Mouse (Mus musculus) MEL (cell line): Measurements from ENCODE around the gene Iqsec1. TPM values are rescaled to one million over a fixed set of nuclear protein-coding genes. Genes with fewer than 3 reads are reported as not detected.
A peak's percentile ranks its signal among the peaks of the same experiment; 100 is the strongest.

Experiments
- DNase-seq: peaks from one replicate; pipeline ENCODE4 v3.0.0; 2011; ENCODE audit warnings: low read depth, low spot score
- H3K27ac ChIP-seq: 2 replicates; pipeline ENCODE4 v1.5.1; 2012; ENCODE audit warnings: low read depth, mild to moderate bottlenecking, control low read depth, low read length, moderate library complexity; ENCODE audit not compliant: control insufficient read depth
- H3K27me3 ChIP-seq, 2 experiments: fragments of 150-350 bp in 1 of 2; sonication (generic) in 1 of 2; 2 replicates each; pipeline ENCODE4 v1.6.1; 2012; ENCODE audit warnings: low read length in 2 of 2, mild to moderate bottlenecking in 2 of 2, improper control_type of control experiment in 1 of 2, moderate library complexity in 1 of 2; ENCODE audit not compliant: insufficient read depth in 2 of 2, control insufficient read depth in 1 of 2
- H3K36me3 ChIP-seq, 2 experiments: 2 replicates each; pipeline ENCODE4 v1.6.1; 2012 to 2014; ENCODE audit warnings: low read length in 2 of 2, improper control_type of control experiment in 1 of 2, inconsistent platforms in 1 of 2, mild to moderate bottlenecking in 1 of 2; ENCODE audit not compliant: insufficient read depth in 2 of 2, control insufficient read depth in 1 of 2
- H3K4me1 ChIP-seq, 2 experiments: fragments of 150-350 bp in 1 of 2; sonication (generic) in 1 of 2; 2 replicates each; pipeline ENCODE4 v1.6.1; 2012; ENCODE audit warnings: low read length in 2 of 2, improper control_type of control experiment in 1 of 2, mild to moderate bottlenecking in 1 of 2; ENCODE audit not compliant: insufficient read depth in 2 of 2, control insufficient read depth in 1 of 2
- H3K4me3 ChIP-seq, 2 experiments: fragments of 150-350 bp in 1 of 2; sonication (generic) in 1 of 2; 2 replicates each; pipeline ENCODE4 v1.5.1; 2012; ENCODE audit warnings: low read depth in 2 of 2, low read length in 2 of 2, mild to moderate bottlenecking in 2 of 2, moderate library complexity in 2 of 2, control low read depth in 1 of 2, improper control_type of control experiment in 1 of 2; ENCODE audit not compliant: control insufficient read depth in 1 of 2, insufficient read depth in 1 of 2
- H3K79me2 ChIP-seq: 2 replicates; pipeline ENCODE4 v1.6.1; 2012; ENCODE audit warnings: mild to moderate bottlenecking, low read length, moderate library complexity; ENCODE audit not compliant: control insufficient read depth, poor library complexity, insufficient read depth
- H3K9ac ChIP-seq: 2 replicates; pipeline ENCODE4 v1.6.1; 2012; ENCODE audit warnings: low read depth, mild to moderate bottlenecking, control low read depth, low read length, moderate library complexity; ENCODE audit not compliant: control insufficient read depth, poor library complexity, severe bottlenecking
- H3K9me3 ChIP-seq: fragments of 150-350 bp; sonication (generic); replicated peaks from 2 replicates; pipeline ENCODE4 v1.6.1; 2012; ENCODE audit warnings: mild to moderate bottlenecking, low read length, improper control_type of control experiment, moderate library complexity; ENCODE audit not compliant: insufficient read depth
- BHLHE40 ChIP-seq: IDR thresholded peaks from 2 replicates; pipeline ENCODE4 v1.6.1; 2012; ENCODE audit warnings: low read depth, mild to moderate bottlenecking, inconsistent platforms, low read length, improper control_type of control experiment, borderline replicate concordance
- CHD1 ChIP-seq: IDR thresholded peaks from 2 replicates; pipeline ENCODE4 v1.6.1; 2012; ENCODE audit warnings: low read depth, mild to moderate bottlenecking, inconsistent platforms, low read length, improper control_type of control experiment
- CHD2 ChIP-seq: IDR thresholded peaks from 2 replicates; pipeline ENCODE4 v1.6.1; 2011; ENCODE audit warnings: low read length, improper control_type of control experiment
- ELF1 ChIP-seq: IDR thresholded peaks from 2 replicates; pipeline ENCODE4 v1.6.1; 2014; ENCODE audit warnings: low read depth, mild to moderate bottlenecking, inconsistent platforms, low read length, improper control_type of control experiment, moderate library complexity
- HCFC1 ChIP-seq: IDR thresholded peaks from 2 replicates; pipeline ENCODE4 v1.6.1; 2012; ENCODE audit warnings: low read depth, mild to moderate bottlenecking, inconsistent platforms, low read length, improper control_type of control experiment, moderate library complexity
- JUND ChIP-seq: IDR thresholded peaks from 2 replicates; pipeline ENCODE4 v1.6.1; 2011; ENCODE audit warnings: low read depth, mild to moderate bottlenecking, improper control_type of control experiment, low read length
- KAT2A ChIP-seq: conservative IDR thresholded peaks from 2 replicates; pipeline ENCODE4 v1.6.1; 2012; ENCODE audit warnings: low read depth, low read length, improper control_type of control experiment, inconsistent platforms
- MAFK ChIP-seq: IDR thresholded peaks from 2 replicates; pipeline ENCODE4 v1.6.1; 2011; ENCODE audit warnings: low read depth, mild to moderate bottlenecking, low read length, improper control_type of control experiment, borderline replicate concordance
- MAX ChIP-seq: IDR thresholded peaks from 2 replicates; pipeline ENCODE4 v1.6.1; 2011; ENCODE audit warnings: low read length, improper control_type of control experiment
- MAZ ChIP-seq: IDR thresholded peaks from 2 replicates; pipeline ENCODE4 v1.6.1; 2012; ENCODE audit warnings: low read depth, mild to moderate bottlenecking, inconsistent platforms, low read length, improper control_type of control experiment
- MEF2A ChIP-seq: IDR thresholded peaks from 2 replicates; pipeline ENCODE4 v1.6.1; 2014; ENCODE audit warnings: low read depth, mild to moderate bottlenecking, inconsistent platforms, low read length, improper control_type of control experiment; ENCODE audit not compliant: poor library complexity, insufficient replicate concordance, severe bottlenecking; ENCODE audit errors: extremely low read depth
- MXI1 ChIP-seq: IDR thresholded peaks from 2 replicates; pipeline ENCODE4 v1.6.1; 2011; ENCODE audit warnings: mild to moderate bottlenecking, low read depth, low read length, improper control_type of control experiment
- MYB ChIP-seq: IDR thresholded peaks from 2 replicates; pipeline ENCODE4 v1.6.1; 2011; ENCODE audit warnings: mild to moderate bottlenecking, low read depth, low read length, improper control_type of control experiment
- NRF1 ChIP-seq: IDR thresholded peaks from 2 replicates; pipeline ENCODE4 v1.6.1; 2014; ENCODE audit warnings: low read depth, mild to moderate bottlenecking, inconsistent platforms, low read length, improper control_type of control experiment, moderate library complexity; ENCODE audit not compliant: poor library complexity, insufficient read depth, severe bottlenecking
- POLR2AphosphoS2 ChIP-seq: IDR thresholded peaks from 2 replicates; pipeline ENCODE4 v1.6.1; 2011; ENCODE audit warnings: low read length, improper control_type of control experiment
- POLR2AphosphoS5 ChIP-seq: IDR thresholded peaks from 2 replicates; pipeline ENCODE4 v1.6.1; 2012; ENCODE audit warnings: low read depth, borderline replicate concordance, mild to moderate bottlenecking, inconsistent platforms, low read length, moderate library complexity, mixed read lengths
- RCOR1 ChIP-seq: IDR thresholded peaks from 2 replicates; pipeline ENCODE4 v1.6.1; 2012; ENCODE audit warnings: low read depth, mild to moderate bottlenecking, inconsistent platforms, low read length, improper control_type of control experiment
- SIN3A ChIP-seq: IDR thresholded peaks from 2 replicates; pipeline ENCODE4 v1.6.1; 2012; ENCODE audit warnings: low read length, improper control_type of control experiment, inconsistent platforms
- SMC3 ChIP-seq: IDR thresholded peaks from 2 replicates; pipeline ENCODE4 v1.6.1; 2011; ENCODE audit warnings: low read depth, low read length, improper control_type of control experiment
- TAL1 ChIP-seq: IDR thresholded peaks from 2 replicates; pipeline ENCODE4 v1.6.1; 2012; ENCODE audit warnings: mild to moderate bottlenecking, inconsistent platforms, low read length, moderate library complexity, mixed read lengths
- UBTF ChIP-seq: IDR thresholded peaks from 2 replicates; pipeline ENCODE4 v1.6.1; 2012; ENCODE audit warnings: low read depth, mild to moderate bottlenecking, inconsistent platforms, low read length, improper control_type of control experiment, moderate library complexity, borderline replicate concordance; ENCODE audit not compliant: insufficient read depth
- USF1 ChIP-seq: IDR thresholded peaks from 2 replicates; pipeline ENCODE4 v1.6.1; 2014; ENCODE audit warnings: low read depth, mild to moderate bottlenecking, inconsistent platforms, low read length, improper control_type of control experiment, moderate library complexity
- USF2 ChIP-seq, 2 experiments: IDR thresholded peaks; 2 replicates each; pipeline ENCODE4 v1.6.1; 2011 to 2012; ENCODE audit warnings: improper control_type of control experiment in 2 of 2, low read length in 2 of 2, borderline replicate concordance in 1 of 2, inconsistent platforms in 1 of 2, low read depth in 1 of 2, mild to moderate bottlenecking in 1 of 2; ENCODE audit not compliant: insufficient read depth in 1 of 2
- ZC3H11A ChIP-seq: IDR thresholded peaks from 2 replicates; pipeline ENCODE4 v1.6.1; 2012; ENCODE audit warnings: low read depth, mild to moderate bottlenecking, inconsistent platforms, low read length, improper control_type of control experiment
- ZKSCAN1 ChIP-seq: IDR thresholded peaks from 2 replicates; pipeline ENCODE4 v1.6.1; 2012; ENCODE audit warnings: low read depth, mild to moderate bottlenecking, inconsistent platforms, low read length, improper control_type of control experiment, moderate library complexity
- ZMIZ1 ChIP-seq: IDR thresholded peaks from 2 replicates; pipeline ENCODE4 v1.6.1; 2012; ENCODE audit warnings: low read depth, mild to moderate bottlenecking, inconsistent platforms, low read length, improper control_type of control experiment, moderate library complexity
- polyA plus RNA-seq, 2 experiments: library from polyadenylated mRNA; stranded (reverse) in 1 of 2; unstranded in 1 of 2; fragments of >175 nt in 1 of 2; fragments of >200 nt in 1 of 2; gene quantifications; 2 replicates each; pipeline versions ENCODE4 v1.2.1 to v1.2.4; 2012; ENCODE audit warnings: low replicate concordance in 2 of 2, low read depth in 1 of 2; ENCODE audit not compliant: insufficient read length in 2 of 2, insufficient read depth in 1 of 2, missing spikeins in 1 of 2
- total RNA-seq: library from RNA; depleted of rRNA; stranded (reverse); fragments of 300-350 nt; gene quantifications from 2 replicates; pipeline ENCODE4 v1.2.3, GENCODE M21; 2012

Iqsec1 gene
- total and polyA plus RNA-seq, 3 experiments = 14.8 to 73.4 (median 30.8) TPM

GRCm38 (mm10) chr6:90618274-90618673, 370.2 kb downstream of the Iqsec1 start (continued):
- TF ChIP-seq MAZ (peak; percentile 94; the same call in 1 of the 2 replicates), MXI1 (peak; percentile 72)

- no peaks in the 10 kb centered on the region for H3K27me3 ChIP-seq
- peaks cover 0 to 9% of the 10 kb centered on the region in 2 experiments; a peak in 2 of 4 replicates for H3K36me3 ChIP-seq
- H3K9me3 ChIP-seq = no peaks in the 10 kb centered on the region
- DNase-seq = no peak
- no peak overlapping the region for H3K27ac ChIP-seq
- H3K79me2 ChIP-seq = peaks cover 41% of the 10 kb centered on the region
- H3K4me1 ChIP-seq = peaks cover 3 to 25% of the 10 kb centered on the region in 2 experiments; a peak in 3 of 4 replicates
- TF ChIP-seq TAL1 = no peak
- no peak for TF ChIP-seq NRF1
- no peak for TF ChIP-seq MAX
- no peak for TF ChIP-seq CHD1
- no peak for TF ChIP-seq UBTF
- no peak for TF ChIP-seq MEF2A
- TF ChIP-seq USF1 = no peak
- TF ChIP-seq SMC3 = no peak
- TF ChIP-seq POLR2AphosphoS2 = no peak
- no peak for TF ChIP-seq ZMIZ1
- no peak for TF ChIP-seq BHLHE40
- no peak for TF ChIP-seq JUND
- no peak for TF ChIP-seq CHD2
- no peak for TF ChIP-seq POLR2AphosphoS5
- no peak for TF ChIP-seq MYB
- no peak for TF ChIP-seq SIN3A
- TF ChIP-seq KAT2A = no peak
- no peak for TF ChIP-seq USF2 (IDR thresholded peaks at IDR 0.05; ENCODE audit: borderline replicate concordance in 1 of 2, insufficient read depth in 1 of 2, low read depth in 1 of 2, low read length in 2 of 2)
- H3K9ac ChIP-seq = no peak overlapping the region
- H3K4me3 ChIP-seq = no peak overlapping the region
Observed at GRCm38 (mm10) chr6:90616481-90616880, 372.0 kb downstream of the Iqsec1 start.

GRCm38 (mm10) chr6:90615991-90616390, 372.5 kb downstream of the Iqsec1 start:
- TF ChIP-seq SMC3 = no peak
- no peak for TF ChIP-seq ZKSCAN1
- TF ChIP-seq MEF2A = no peak
- no peak for TF ChIP-seq ZC3H11A
- TF ChIP-seq MAFK = no peak
- no peak for TF ChIP-seq UBTF
- TF ChIP-seq HCFC1 = no peak
- TF ChIP-seq POLR2AphosphoS5 = no peak
- no peak for TF ChIP-seq RCOR1
- no peak for TF ChIP-seq CHD1
- no peak for TF ChIP-seq USF2 (IDR thresholded peaks at IDR 0.05; ENCODE audit: borderline replicate concordance in 1 of 2, insufficient read depth in 1 of 2, low read depth in 1 of 2, low read length in 2 of 2)
- no peak for TF ChIP-seq TAL1
- no peak for TF ChIP-seq SIN3A
- no peak for TF ChIP-seq USF1
- TF ChIP-seq MAX = no peak
- TF ChIP-seq ZMIZ1 = no peak
- TF ChIP-seq ELF1 = no peak
- no peak for TF ChIP-seq POLR2AphosphoS2
- H3K79me2 ChIP-seq = peaks cover 36% of the 10 kb centered on the region
- DNase-seq = no peak
- H3K4me3 ChIP-seq = no peak overlapping the region
- H3K9ac ChIP-seq = no peak overlapping the region
- H3K4me1 ChIP-seq = peaks cover 0 to 20% of the 10 kb centered on the region in 2 experiments; a peak in 2 of 4 replicates
- peaks cover 0 to 4% of the 10 kb centered on the region in 2 experiments; a peak in 2 of 4 replicates for H3K36me3 ChIP-seq
- no peak overlapping the region for H3K27ac ChIP-seq
- no peaks in the 10 kb centered on the region for H3K9me3 ChIP-seq
- no peaks in the 10 kb centered on the region for H3K27me3 ChIP-seq
